Comparison of ENCODE assay signal across 13 mouse cellular contexts in genomic region chr15:102455993-102456392, GRCm38 (mm10). TPM values are rescaled to one million over a fixed set of nuclear protein-coding genes. Genes with fewer than 3 reads are reported as not detected.
DNase-seq lines count a peak whose midpoint lies in the region; ATAC-seq and TF ChIP-seq lines count a peak whose summit lies in the region.
"Had no signal": no experiment of that assay in that cellular context is flagged by ENCODE, and none has a peak within 500 bp of the region (broad histone marks: within the 10 kb centered on the region; RNA-seq: fewer than 3 reads in every experiment).

No protein-coding gene starts in this region.

- H3K9me3 ChIP-seq in lung, embryonic 14.5 days (ENCODE audit: low read depth, low read length) = no peaks in the 10 kb centered on the region
- H3K9me3 ChIP-seq: embryonic facial prominence, embryonic 13.5 days; neural tube, embryonic 15.5 days had no signal

- H3K27me3 ChIP-seq in lung, embryonic 14.5 days (ENCODE audit: insufficient read depth, low read length) = no peaks in the 10 kb centered on the region
- H3K27me3 ChIP-seq: embryonic facial prominence, embryonic 13.5 days; neural tube, embryonic 15.5 days had no signal

- H3K4me3 ChIP-seq in lung, embryonic 14.5 days (ENCODE audit: low read depth, low read length) = no peak overlapping the region
- H3K4me3 ChIP-seq: embryonic facial prominence, embryonic 13.5 days; neural tube, embryonic 15.5 days had no signal

- no peak overlapping the region for H3K4me2 ChIP-seq in lung, embryonic 14.5 days
- H3K4me2 ChIP-seq: embryonic facial prominence, embryonic 13.5 days; hindbrain, embryonic 14.5 days; neural tube, embryonic 15.5 days had no signal

- H3K27ac ChIP-seq in lung, embryonic 14.5 days (ENCODE audit: low read depth) = no peak overlapping the region
- H3K27ac ChIP-seq: embryonic facial prominence, embryonic 13.5 days; hindbrain, embryonic 14.5 days; neural tube, embryonic 15.5 days had no signal

- no peaks in the 10 kb centered on the region for H3K36me3 ChIP-seq in lung, embryonic 14.5 days (ENCODE audit: insufficient read depth)
- H3K36me3 ChIP-seq: embryonic facial prominence, embryonic 13.5 days; neural tube, embryonic 15.5 days had no signal

- no peaks in the 10 kb centered on the region for H3K4me1 ChIP-seq in lung, embryonic 14.5 days (ENCODE audit: insufficient read depth)

- TF ChIP-seq CTCF in lung, embryonic 14.5 days (IDR thresholded peaks at IDR 0.05; ENCODE audit: low read depth) = peak; percentile 49

- no peak for ATAC-seq in lung, embryonic 14.5 days (ENCODE audit: insufficient read depth)

- 34% methylated on average over 6 of the region's 6 CpGs for WGBS in lung, embryonic 14.5 days

- no peak overlapping the region for H3K9ac ChIP-seq in lung, embryonic 14.5 days
- H3K9ac ChIP-seq: embryonic facial prominence, embryonic 13.5 days; hindbrain, embryonic 14.5 days; neural tube, embryonic 15.5 days had no signal

- DNase-seq in cerebellum, adult 9-10 months = peak; percentile 54
- DNase-seq in cerebellum, adult 11 months = no peak
- no peak for DNase-seq in lung, embryonic 14.5 days
- no peak for DNase-seq in lung, postnatal 25 days (ENCODE audit: low spot score)
- DNase-seq in embryo, embryonic 10.5 days (ENCODE audit: low spot score) = peak; percentile 33
- DNase-seq in spleen, postnatal 10 days (ENCODE audit: low spot score in 2 of 2) = peak; percentile 37 to 66
- no peak for DNase-seq in gastrocnemius, postnatal 10 days
- DNase-seq in ovary, postnatal 14 days (ENCODE audit: low spot score) = no peak

RNA-seq across cellular contexts. Expression of gene Prr13, which starts 2.8 kb away (rescaled TPM):
- 70.9 and 73.8 TPM in 2 replicates for polyA plus RNA-seq in lung, embryonic 14.5 days (2014; fragmentation: Nextera tagmentation; extraction: Ambion mirVana)
- 10 to 100 TPM; 11.3 to 14.5 TPM for total RNA-seq in gastrocnemius, postnatal 10 days (2021)

RNA-seq across cellular contexts. Expression of gene Amhr2, which starts 10.8 kb away (rescaled TPM):
- polyA plus RNA-seq in lung, embryonic 14.5 days (2014; fragmentation: Nextera tagmentation; extraction: Ambion mirVana) = 0.21 and 0.85 TPM in 2 replicates
- total RNA-seq in gastrocnemius, postnatal 10 days (2021) = 1 to 10 TPM; 4.1 to 5.8 TPM
- polyA plus RNA-seq: embryonic facial prominence, embryonic 13.5 days had no signal

RNA-seq across cellular contexts. Expression of gene Pcbp2, which starts 14.3 kb away (rescaled TPM):
- 280 and 281 TPM in 2 replicates for polyA plus RNA-seq in lung, embryonic 14.5 days (2014; fragmentation: Nextera tagmentation; extraction: Ambion mirVana)
- 100 to 1,000 TPM; 476 to 508 TPM for total RNA-seq in gastrocnemius, postnatal 10 days (2021)

RNA-seq across cellular contexts. Expression of gene Gm10337, which starts 47.5 kb away (rescaled TPM):
- polyA plus RNA-seq in lung, embryonic 14.5 days (2014; fragmentation: Nextera tagmentation; extraction: Ambion mirVana) = not detected in 2 replicates
- total RNA-seq in gastrocnemius, postnatal 10 days (2021) = not detected
- total RNA-seq: ES-E14 had no signal
- polyA plus RNA-seq: limb, embryonic 14.5 days had no signal

RNA-seq across cellular contexts. Expression of gene Sp1, which starts 50.0 kb away (rescaled TPM):
- 15.3 and 16.1 TPM in 2 replicates for polyA plus RNA-seq in lung, embryonic 14.5 days (2014; fragmentation: Nextera tagmentation; extraction: Ambion mirVana)
- total RNA-seq in gastrocnemius, postnatal 10 days (2021) = 10 to 100 TPM; 32.9 to 43.2 TPM

Comparison
In these comparisons a context has a peak if more than half of its experiments do, and no peak if none do; other contexts are left out.
1. DNase-seq: peak in cerebellum, adult 9-10 months (single experiment), embryo, embryonic 10.5 days (single experiment) and spleen, postnatal 10 days (2 of 2); none in cerebellum, adult 11 months (single experiment), lung, embryonic 14.5 days (single experiment), lung, postnatal 25 days (single experiment), gastrocnemius, postnatal 10 days (single experiment) and ovary, postnatal 14 days (single experiment).